Mouse (Mus musculus): ENCODE data around the gene Camsap2.

GRCm38 (mm10) chr1:136363035-136363434, 17.1 kb upstream of the Camsap2 start:
- no peak for TF ChIP-seq CTCF (IDR thresholded peaks at IDR 0.05; ENCODE audit: control insufficient read depth, insufficient read depth, insufficient read length)
- TF ChIP-seq MAX (IDR thresholded peaks at IDR 0.05): no peak
- no peak for TF ChIP-seq FOSL1 (IDR thresholded peaks at IDR 0.05; ENCODE audit: insufficient read depth, low read length, poor library complexity, severe bottlenecking)
- no peak for TF ChIP-seq USF1 (IDR thresholded peaks at IDR 0.05; ENCODE audit: low read depth)
- no peak for TF ChIP-seq MYOG (IDR thresholded peaks at IDR 0.05; ENCODE audit: control insufficient read depth, extremely low read depth, insufficient read length)
- no peak for TF ChIP-seq MYOD1 (IDR thresholded peaks at IDR 0.05; ENCODE audit: control insufficient read depth, insufficient read length, low read depth)
- TF ChIP-seq CEBPB (IDR thresholded peaks at IDR 0.05; ENCODE audit: low read depth): no peak

Measured in C2C12 (cell line).